Mouse (Mus musculus): ENCODE measurements around the gene Nrg4.

DNA sequence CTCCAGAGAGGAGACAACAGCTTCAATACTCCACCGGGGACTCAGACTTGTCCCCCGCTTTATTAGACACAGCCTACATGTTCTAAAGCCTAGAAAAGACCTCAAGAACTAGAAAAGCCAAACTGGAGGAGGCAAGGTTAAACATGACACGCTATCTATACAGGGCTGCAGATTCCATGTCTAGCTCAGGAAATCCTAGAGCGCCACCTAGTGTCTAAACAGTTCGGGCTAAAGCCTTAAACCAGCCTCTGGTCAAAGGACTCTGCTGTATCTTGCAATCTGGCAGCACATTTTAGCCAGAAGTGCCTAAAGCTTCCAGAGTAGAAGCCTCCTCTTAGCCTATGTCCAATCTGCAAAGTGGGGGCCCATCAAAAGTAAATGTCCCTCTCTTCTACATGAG lies 15.1 kb downstream of the Nrg4 start:
- TF ChIP-seq CTCF (IDR thresholded peaks at IDR 0.05; ENCODE audit: borderline replicate concordance, insufficient read depth, low read depth, low read length) (peak; percentile 85), POLR2A (IDR thresholded peaks at IDR 0.05; ENCODE audit: borderline replicate concordance, insufficient read depth, low read length) (no peak)
